Mouse (Mus musculus): ENCODE results near the gene Banp. TPM values are rescaled to one million over a fixed set of nuclear protein-coding genes. Genes with fewer than 3 reads are reported as not detected.

The Banp gene
- polyA plus RNA-seq, 1 experiment from 2014 or later = 47.2 TPM

GRCm38 (mm10) chr8:121921582-121921981, 28.0 kb upstream of the Banp start:
- no peak overlapping the region for H3K4me2 ChIP-seq (ENCODE audit: low read length)
- H3K9me3 ChIP-seq (replicated peaks; ENCODE audit: control insufficient read depth, low read length) = no peaks in the 10 kb centered on the region
- H3K4me3 ChIP-seq (ENCODE audit: low read depth, low read length) = no peak overlapping the region
- no peak for ATAC-seq
- H3K27me3 ChIP-seq (replicated peaks; ENCODE audit: control insufficient read depth, insufficient read depth, low read length) = no peaks in the 10 kb centered on the region
- DNase-seq (ENCODE audit: low spot score) = no peak
- H3K9ac ChIP-seq (ENCODE audit: low read length) = no peak overlapping the region
- WGBS = 79% methylated on average over 8 of the region's 8 CpGs
- no peak overlapping the region for H3K27ac ChIP-seq (ENCODE audit: low read depth, low read length)
- H3K4me1 ChIP-seq (ENCODE audit: control insufficient read depth, insufficient read depth, low read length) = no peaks in the 10 kb centered on the region
- no peaks in the 10 kb centered on the region for H3K36me3 ChIP-seq (ENCODE audit: control insufficient read depth, insufficient read depth, low read length)

- Histone ChIP-seq H3K4me3 (ENCODE audit: low read depth, low read length) (no peak overlapping the region), H3K36me3 (ENCODE audit: control insufficient read depth, insufficient read depth, low read length) (no peaks in the 10 kb centered on the region), H3K9me3 (replicated peaks; ENCODE audit: control insufficient read depth, low read length) (no peaks in the 10 kb centered on the region), H3K9ac (ENCODE audit: low read length) (no peak overlapping the region), H3K4me1 (ENCODE audit: control insufficient read depth, insufficient read depth, low read length) (no peaks in the 10 kb centered on the region), H3K27ac (ENCODE audit: low read depth, low read length) (no peak overlapping the region; the same call in 1 of the 2 replicates), H3K4me2 (ENCODE audit: low read length) (no peak overlapping the region), H3K27me3 (replicated peaks; ENCODE audit: control insufficient read depth, insufficient read depth, low read length) (no peaks in the 10 kb centered on the region)
- WGBS = 83% methylated on average over 8 of the region's 8 CpGs
- DNase-seq (ENCODE audit: low spot score) (no peak), ATAC-seq (no peak)
Measured at GRCm38 (mm10) chr8:121922101-121922500, 27.4 kb upstream of the Banp start.

GRCm38 (mm10) chr8:121924681-121925080, 24.9 kb upstream of the Banp start:
- ATAC-seq (no peak), DNase-seq (ENCODE audit: low spot score) (no peak)
- 89% methylated on average over 5 of the region's 5 CpGs for WGBS
- H3K27me3 ChIP-seq (replicated peaks; ENCODE audit: control insufficient read depth, insufficient read depth, low read length) = no peaks in the 10 kb centered on the region
- no peak overlapping the region for H3K27ac ChIP-seq (ENCODE audit: low read depth, low read length)
- H3K9ac ChIP-seq (ENCODE audit: low read length) = no peak overlapping the region
- H3K4me2 ChIP-seq (ENCODE audit: low read length) = no peak overlapping the region
- H3K9me3 ChIP-seq (replicated peaks; ENCODE audit: control insufficient read depth, low read length) = no peaks in the 10 kb centered on the region
- H3K36me3 ChIP-seq (ENCODE audit: control insufficient read depth, insufficient read depth, low read length) = no peaks in the 10 kb centered on the region
- no peak overlapping the region for H3K4me3 ChIP-seq (ENCODE audit: low read depth, low read length)
- no peaks in the 10 kb centered on the region for H3K4me1 ChIP-seq (ENCODE audit: control insufficient read depth, insufficient read depth, low read length)

GRCm38 (mm10) chr8:121925624-121926023, 23.9 kb upstream of the Banp start:
- no peak overlapping the region for H3K4me3 ChIP-seq (ENCODE audit: low read depth, low read length)
- H3K9me3 ChIP-seq (replicated peaks; ENCODE audit: control insufficient read depth, low read length) = no peaks in the 10 kb centered on the region
- H3K36me3 ChIP-seq (ENCODE audit: control insufficient read depth, insufficient read depth, low read length) = no peaks in the 10 kb centered on the region
- H3K4me2 ChIP-seq (ENCODE audit: low read length) = no peak overlapping the region
- WGBS = 30% methylated on average over 10 of the region's 10 CpGs
- no peak overlapping the region for H3K9ac ChIP-seq (ENCODE audit: low read length)
- H3K27me3 ChIP-seq (replicated peaks; ENCODE audit: control insufficient read depth, insufficient read depth, low read length) = no peaks in the 10 kb centered on the region
- DNase-seq (ENCODE audit: low spot score) (peak; percentile 91), ATAC-seq (peak; percentile 62)
- no peak overlapping the region for H3K27ac ChIP-seq (ENCODE audit: low read depth, low read length)
- H3K4me1 ChIP-seq (ENCODE audit: control insufficient read depth, insufficient read depth, low read length) = no peaks in the 10 kb centered on the region

DNA sequence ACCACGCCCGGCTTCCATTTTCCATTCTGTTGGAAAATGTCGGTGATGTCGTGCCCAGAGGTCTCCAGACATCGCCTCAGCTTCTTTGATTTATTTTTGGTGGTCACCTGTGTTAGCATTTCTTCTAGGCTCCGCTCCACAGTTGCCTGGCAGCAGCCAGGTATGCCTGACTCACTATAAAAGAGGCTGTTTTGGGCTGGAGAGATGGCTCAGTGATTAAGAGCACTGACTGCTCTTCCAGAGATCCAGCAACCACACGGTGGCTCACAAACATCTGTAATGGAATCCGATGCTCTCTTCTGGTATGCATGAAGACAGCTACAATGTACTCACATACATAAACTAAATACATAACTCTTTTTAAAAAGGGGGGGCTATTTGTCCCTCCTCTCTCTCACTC, 23.3 kb upstream of the Banp start:
- no peaks in the 10 kb centered on the region for H3K9me3 ChIP-seq (replicated peaks; ENCODE audit: control insufficient read depth, low read length)
- H3K4me3 ChIP-seq (ENCODE audit: low read depth, low read length) = no peak overlapping the region
- ATAC-seq (no peak), DNase-seq (ENCODE audit: low spot score) (no peak)
- WGBS = 70% methylated on average over 8 of the region's 8 CpGs
- no peaks in the 10 kb centered on the region for H3K36me3 ChIP-seq (ENCODE audit: control insufficient read depth, insufficient read depth, low read length)
- no peaks in the 10 kb centered on the region for H3K27me3 ChIP-seq (replicated peaks; ENCODE audit: control insufficient read depth, insufficient read depth, low read length)
- H3K27ac ChIP-seq (ENCODE audit: low read depth, low read length) = no peak overlapping the region
- H3K9ac ChIP-seq (ENCODE audit: low read length) = no peak overlapping the region
- no peak overlapping the region for H3K4me2 ChIP-seq (ENCODE audit: low read length)
- no peaks in the 10 kb centered on the region for H3K4me1 ChIP-seq (ENCODE audit: control insufficient read depth, insufficient read depth, low read length)

DNA sequence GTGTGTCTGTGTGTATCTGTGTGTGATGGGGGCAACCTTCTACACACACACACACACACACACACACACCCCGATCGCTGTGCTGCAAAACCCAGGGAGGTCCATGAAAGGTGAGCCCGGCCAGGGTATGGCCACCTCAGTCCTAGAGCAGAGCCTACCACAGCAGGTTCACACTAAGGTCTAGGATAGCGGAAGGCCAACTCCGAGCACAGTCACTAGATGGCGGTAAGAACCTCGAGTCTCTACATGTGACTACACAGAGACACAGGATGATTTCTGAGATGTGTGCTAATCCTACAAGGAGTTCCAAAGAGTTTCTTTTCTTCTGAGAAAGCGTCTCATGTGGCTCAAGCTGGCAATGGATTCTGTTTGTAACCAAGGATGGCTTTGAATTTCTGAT, 22.2 kb upstream of the Banp start:
- 43% methylated on average over 8 of the region's 8 CpGs for WGBS
- no peak overlapping the region for H3K4me3 ChIP-seq (ENCODE audit: low read depth, low read length)
- no peaks in the 10 kb centered on the region for H3K4me1 ChIP-seq (ENCODE audit: control insufficient read depth, insufficient read depth, low read length)
- no peak overlapping the region for H3K9ac ChIP-seq (ENCODE audit: low read length)
- no peak overlapping the region for H3K27ac ChIP-seq (ENCODE audit: low read depth, low read length)
- no peaks in the 10 kb centered on the region for H3K27me3 ChIP-seq (replicated peaks; ENCODE audit: control insufficient read depth, insufficient read depth, low read length)
- ATAC-seq (peak; percentile 54; the same call in 1 of the 2 replicates), DNase-seq (ENCODE audit: low spot score) (peak; percentile 69)
- H3K36me3 ChIP-seq (ENCODE audit: control insufficient read depth, insufficient read depth, low read length) = no peaks in the 10 kb centered on the region
- no peaks in the 10 kb centered on the region for H3K9me3 ChIP-seq (replicated peaks; ENCODE audit: control insufficient read depth, low read length)
- no peak overlapping the region for H3K4me2 ChIP-seq (ENCODE audit: low read length)

DNA sequence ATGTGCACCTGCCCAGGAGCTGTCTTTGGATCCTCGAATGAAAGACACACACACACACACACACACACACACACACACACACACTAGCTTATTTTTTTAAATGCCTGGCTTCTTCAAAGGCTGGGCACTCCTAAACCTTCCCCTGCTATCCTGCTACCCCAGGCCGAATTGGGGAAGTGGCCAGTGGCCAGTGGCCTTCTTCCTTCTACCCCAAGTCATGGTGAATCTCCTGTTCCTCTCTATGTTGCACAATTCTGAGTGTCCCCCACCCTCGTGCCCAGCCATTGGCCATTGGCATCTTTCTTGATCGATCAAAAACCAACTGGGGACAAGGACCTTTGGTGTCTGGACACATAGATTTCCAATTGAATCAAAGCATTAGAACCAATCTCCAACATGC, 19.5 kb upstream of the Banp start:
- no peak overlapping the region for H3K4me3 ChIP-seq (ENCODE audit: low read depth, low read length)
- no peak overlapping the region for H3K27ac ChIP-seq (ENCODE audit: low read depth, low read length)
- no peaks in the 10 kb centered on the region for H3K9me3 ChIP-seq (replicated peaks; ENCODE audit: control insufficient read depth, low read length)
- H3K9ac ChIP-seq (ENCODE audit: low read length) = no peak overlapping the region
- no peaks in the 10 kb centered on the region for H3K36me3 ChIP-seq (ENCODE audit: control insufficient read depth, insufficient read depth, low read length)
- H3K4me2 ChIP-seq (ENCODE audit: low read length) = no peak overlapping the region
- no peaks in the 10 kb centered on the region for H3K27me3 ChIP-seq (replicated peaks; ENCODE audit: control insufficient read depth, insufficient read depth, low read length)
- 82% methylated on average over 4 of the region's 4 CpGs for WGBS
- peaks cover 6% of the 10 kb centered on the region for H3K4me1 ChIP-seq (ENCODE audit: control insufficient read depth, insufficient read depth, low read length)
- no peak for DNase-seq (ENCODE audit: low spot score)
- ATAC-seq = no peak

DNA sequence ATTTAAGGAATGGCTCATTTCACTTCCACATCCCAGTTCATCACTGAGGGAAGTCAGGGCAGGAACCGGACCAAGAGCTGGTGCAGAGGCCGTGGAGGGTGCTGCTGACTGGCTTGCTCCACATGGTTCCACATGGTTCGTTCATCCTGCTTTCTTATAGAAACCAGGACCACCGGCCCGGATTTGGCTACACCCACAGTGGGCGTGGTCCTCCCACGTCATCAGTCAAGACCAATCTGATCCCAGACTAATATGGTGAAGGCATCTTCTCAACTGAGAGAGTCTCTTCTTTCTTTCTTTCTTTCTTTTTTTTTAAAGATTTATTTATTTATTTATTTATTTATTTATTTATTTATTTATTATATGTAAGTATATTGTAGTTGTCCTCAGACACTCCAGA, 18.0 kb upstream of the Banp start:
- 81% methylated on average over 7 of the region's 7 CpGs for WGBS
- no peak for ATAC-seq
- no peak overlapping the region for H3K4me3 ChIP-seq (ENCODE audit: low read depth, low read length)
- no peak for DNase-seq (ENCODE audit: low spot score)
- no peaks in the 10 kb centered on the region for H3K9me3 ChIP-seq (replicated peaks; ENCODE audit: control insufficient read depth, low read length)
- no peak overlapping the region for H3K4me2 ChIP-seq (ENCODE audit: low read length)
- H3K9ac ChIP-seq (ENCODE audit: low read length) = no peak overlapping the region
- no peaks in the 10 kb centered on the region for H3K27me3 ChIP-seq (replicated peaks; ENCODE audit: control insufficient read depth, insufficient read depth, low read length)
- no peaks in the 10 kb centered on the region for H3K36me3 ChIP-seq (ENCODE audit: control insufficient read depth, insufficient read depth, low read length)
- H3K27ac ChIP-seq (ENCODE audit: low read depth, low read length) = no peak overlapping the region
- peaks cover 14% of the 10 kb centered on the region for H3K4me1 ChIP-seq (ENCODE audit: control insufficient read depth, insufficient read depth, low read length)

GRCm38 (mm10) chr8:121932026-121932667, 17.4 kb upstream of the Banp start:
- Histone ChIP-seq H3K27me3 (replicated peaks; ENCODE audit: control insufficient read depth, insufficient read depth, low read length) (no peaks in the 10 kb centered on the region), H3K27ac (ENCODE audit: low read depth, low read length) (no peak overlapping the region), H3K36me3 (ENCODE audit: control insufficient read depth, insufficient read depth, low read length) (no peaks in the 10 kb centered on the region), H3K9ac (ENCODE audit: low read length) (no peak overlapping the region), H3K9me3 (replicated peaks; ENCODE audit: control insufficient read depth, low read length) (no peaks in the 10 kb centered on the region), H3K4me3 (ENCODE audit: low read depth, low read length) (no peak overlapping the region), H3K4me1 (ENCODE audit: control insufficient read depth, insufficient read depth, low read length) (peaks cover 14% of the 10 kb centered on the region), H3K4me2 (ENCODE audit: low read length) (no peak overlapping the region)
- ATAC-seq = no peak
- DNase-seq (ENCODE audit: low spot score) = no peak
- 73% methylated on average over 12 of the region's 12 CpGs for WGBS

All from forebrain, embryonic 14.5 days (tissue).